Mouse (Mus musculus) G1E-ER4 (cell line): ENCODE data around the gene Plxnb1. TPM values are rescaled to one million over a fixed set of nuclear protein-coding genes. Genes with fewer than 3 reads are reported as not detected.

Experiments
- GATA1 ChIP-seq: IDR thresholded peaks from one replicate; pipeline ENCODE4 v1.8.0; 2012; ENCODE audit warnings: low read length, inconsistent platforms
- polyA plus RNA-seq: library from polyadenylated mRNA; stranded (reverse); fragments of >175 nt; gene quantifications from 2 replicates; pipeline ENCODE4 v1.2.3, GENCODE M21; 2012

The Plxnb1 gene
- polyA plus RNA-seq, 1 experiment: not detected

GRCm38 (mm10) chr9:109093786-109094552 lies 1.2 kb upstream of the Plxnb1 start:
- no peak for TF ChIP-seq GATA1

- TF ChIP-seq GATA1: no peak
Observed at GRCm38 (mm10) chr9:109094553-109095136, 544 bp upstream of the Plxnb1 start.

DNA sequence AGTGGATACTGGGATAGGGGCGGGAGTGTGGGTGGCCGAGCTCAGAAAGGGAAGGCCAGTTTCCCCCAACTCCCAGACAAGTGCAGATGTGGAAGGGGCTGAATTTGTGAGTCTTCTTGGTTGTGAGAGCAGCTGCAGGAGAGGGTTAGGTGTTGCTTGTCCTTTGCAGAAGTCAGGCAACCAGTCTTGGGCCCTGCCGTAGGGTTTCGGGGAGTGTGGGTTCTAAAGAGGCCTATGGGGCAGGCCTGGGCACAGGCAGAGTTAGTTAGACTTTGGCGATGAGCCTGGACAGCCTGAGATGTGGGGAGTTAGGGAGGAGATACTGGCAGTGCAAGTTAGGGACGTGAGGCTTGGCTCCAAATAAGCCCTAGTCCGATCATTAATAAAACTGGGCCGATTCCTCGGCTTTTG lies 1.1 kb downstream of the Plxnb1 start:
- TF ChIP-seq GATA1: no peak

DNA sequence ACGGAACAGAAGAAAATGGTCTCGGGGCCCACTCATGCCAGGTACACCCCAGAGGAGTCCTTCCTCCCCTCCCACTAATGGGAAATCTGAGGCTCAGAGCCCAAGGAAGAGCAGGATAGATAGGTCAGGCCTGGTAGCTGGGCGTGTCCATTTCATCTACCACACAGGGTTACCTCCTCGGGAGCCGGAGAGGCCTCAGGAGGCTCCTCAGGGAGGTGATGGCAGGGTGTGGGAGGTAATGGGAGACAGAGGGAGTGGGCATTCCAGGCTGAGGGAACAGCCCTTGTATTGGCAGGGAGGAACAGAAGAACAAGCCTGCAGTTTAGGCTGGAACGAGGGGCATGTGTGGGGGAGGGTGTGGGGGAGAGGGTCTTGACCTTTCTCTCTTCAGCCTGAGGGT lies 1.7 kb downstream of the Plxnb1 start:
- TF ChIP-seq GATA1: no peak

- TF ChIP-seq GATA1: no peak
Observed at GRCm38 (mm10) chr9:109097291-109097690, 2.1 kb downstream of the Plxnb1 start.

- TF ChIP-seq GATA1: no peak
Observed at GRCm38 (mm10) chr9:109097831-109098230, 2.6 kb downstream of the Plxnb1 start.

DNA sequence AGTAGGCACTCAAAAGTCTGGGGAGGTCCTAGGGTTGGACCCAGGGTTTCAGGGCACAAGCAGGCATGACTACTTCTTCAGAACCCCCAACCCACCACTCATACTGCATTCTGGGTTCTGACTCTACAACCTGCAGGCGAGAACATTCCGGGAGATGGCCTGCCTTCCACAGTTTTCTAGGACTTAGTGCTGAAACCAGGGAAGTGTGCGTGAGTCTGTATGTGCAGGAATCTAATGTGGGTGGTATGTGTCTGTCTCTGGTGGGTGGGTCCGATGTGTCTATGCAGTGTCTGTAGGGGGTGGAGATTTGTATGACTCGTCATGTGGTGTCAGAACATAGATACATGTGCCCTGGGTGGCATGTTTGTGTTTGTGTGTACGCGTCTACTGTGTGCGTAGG lies 3.2 kb downstream of the Plxnb1 start:
- TF ChIP-seq GATA1: no peak

GRCm38 (mm10) chr9:109098969-109099368 lies 3.8 kb downstream of the Plxnb1 start:
- no peak for TF ChIP-seq GATA1

DNA sequence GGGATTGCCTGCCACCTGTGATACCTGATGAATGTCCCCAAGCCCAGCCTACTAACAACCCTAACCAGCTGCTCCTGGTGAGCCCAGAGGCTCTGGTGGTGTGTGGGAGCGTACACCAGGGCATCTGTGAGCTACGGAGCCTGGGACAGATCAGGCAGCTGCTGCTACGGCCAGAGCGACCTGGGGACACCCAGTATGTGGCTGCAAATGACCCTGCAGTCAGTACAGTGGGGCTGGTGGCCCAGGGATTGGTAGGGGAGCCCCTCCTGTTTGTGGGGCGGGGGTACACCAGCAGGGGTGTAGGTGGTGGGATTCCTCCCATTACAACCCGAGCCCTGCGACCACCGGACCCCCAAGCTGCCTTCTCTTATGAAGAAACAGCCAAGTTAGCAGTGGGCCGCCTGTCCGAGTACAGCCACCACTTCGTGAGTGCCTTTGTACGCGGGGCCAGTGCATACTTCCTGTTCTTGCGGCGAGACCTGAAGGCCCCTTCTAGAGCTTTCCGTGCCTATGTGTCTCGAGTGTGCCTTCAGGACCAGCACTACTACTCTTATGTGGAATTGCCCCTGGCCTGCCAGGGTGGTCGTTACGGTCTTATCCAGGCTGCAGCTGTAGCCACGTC lies 5.2 kb downstream of the Plxnb1 start:
- no peak for TF ChIP-seq GATA1

DNA sequence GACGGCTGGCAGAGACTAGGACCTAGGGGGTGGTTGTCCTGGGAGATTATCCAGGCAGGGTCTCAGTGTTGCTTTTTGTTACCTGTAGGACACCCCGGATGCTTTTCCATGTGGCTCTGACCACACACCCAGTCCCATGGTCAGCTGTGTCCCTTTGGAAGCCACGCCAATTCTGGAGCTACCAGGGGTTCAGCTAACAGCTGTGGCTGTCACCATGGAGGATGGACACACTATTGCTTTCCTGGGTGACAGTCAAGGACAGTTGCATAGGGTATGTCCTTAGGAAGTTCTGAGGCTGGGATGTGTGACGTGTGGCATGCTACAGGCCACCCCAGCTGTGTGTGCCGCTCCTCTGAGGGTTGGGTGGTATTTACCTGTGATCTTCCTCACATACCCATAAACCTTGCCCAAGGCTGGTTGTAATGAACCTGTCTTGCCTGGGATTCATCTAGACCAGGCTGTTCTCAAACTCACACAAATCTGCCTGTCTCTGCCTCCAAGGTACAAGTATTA lies 6.8 kb downstream of the Plxnb1 start:
- TF ChIP-seq GATA1: no peak

- TF ChIP-seq GATA1: no peak
Observed at GRCm38 (mm10) chr9:109102541-109102940, 7.4 kb downstream of the Plxnb1 start.

DNA sequence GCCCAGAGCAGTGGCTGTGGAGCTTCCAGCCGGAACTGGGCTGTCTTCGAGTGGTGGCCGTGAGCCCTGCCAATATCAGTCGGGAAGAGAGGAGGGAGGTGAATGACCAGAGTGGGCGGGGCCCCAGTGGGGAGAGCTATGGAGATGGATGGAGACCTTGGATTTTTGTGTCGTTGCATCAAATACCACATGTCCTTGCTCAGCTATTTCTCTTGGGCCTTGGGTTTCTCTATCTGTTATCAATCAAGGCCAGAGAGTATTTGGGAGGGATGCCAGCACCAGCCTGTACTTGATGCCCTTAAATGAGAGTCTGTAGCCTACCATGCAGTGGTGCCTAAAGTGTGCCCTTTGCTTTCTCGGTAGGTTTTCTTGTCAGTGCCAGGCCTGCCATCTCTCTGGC lies 8.1 kb downstream of the Plxnb1 start:
- TF ChIP-seq GATA1: no peak

DNA sequence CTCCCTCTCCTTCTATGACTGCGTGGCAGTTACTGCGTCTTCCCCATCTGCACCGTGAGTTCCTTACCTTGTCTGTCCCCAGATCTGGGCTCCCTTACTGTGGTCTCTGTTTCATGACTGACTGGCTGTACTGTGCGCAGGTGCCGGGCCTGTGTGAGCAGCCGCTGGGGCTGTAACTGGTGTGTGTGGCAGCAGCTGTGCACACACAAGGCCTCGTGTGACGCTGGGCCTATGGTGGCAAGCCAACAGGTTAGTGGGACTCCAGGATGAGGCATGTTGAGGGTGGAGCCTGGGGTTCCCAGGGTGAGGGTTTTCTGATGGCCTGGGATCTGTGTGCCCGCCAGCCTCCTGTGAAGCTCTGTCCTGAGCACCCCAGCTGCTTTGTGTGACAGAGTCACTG lies 8.9 kb downstream of the Plxnb1 start:
- TF ChIP-seq GATA1: no peak

DNA sequence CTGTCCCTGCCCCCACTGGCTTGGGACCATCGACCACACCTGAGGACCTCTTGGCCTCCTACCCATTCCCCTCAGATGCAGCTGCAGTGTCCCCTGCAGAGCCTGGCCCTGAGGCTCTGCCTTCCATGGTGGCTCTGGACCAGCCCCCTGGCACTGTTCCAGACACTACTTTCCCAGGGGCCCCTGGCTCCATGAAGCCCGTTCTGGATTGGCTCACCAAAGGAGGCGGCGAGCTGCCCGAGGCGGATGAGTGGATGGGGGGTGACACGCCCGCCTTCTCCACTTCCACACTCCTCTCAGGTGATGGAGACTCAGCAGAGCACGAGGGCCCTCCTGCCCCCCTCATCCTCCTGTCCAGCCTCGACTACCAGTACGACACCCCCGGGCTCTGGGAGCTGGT lies 9.8 kb downstream of the Plxnb1 start:
- no peak for TF ChIP-seq GATA1

DNA sequence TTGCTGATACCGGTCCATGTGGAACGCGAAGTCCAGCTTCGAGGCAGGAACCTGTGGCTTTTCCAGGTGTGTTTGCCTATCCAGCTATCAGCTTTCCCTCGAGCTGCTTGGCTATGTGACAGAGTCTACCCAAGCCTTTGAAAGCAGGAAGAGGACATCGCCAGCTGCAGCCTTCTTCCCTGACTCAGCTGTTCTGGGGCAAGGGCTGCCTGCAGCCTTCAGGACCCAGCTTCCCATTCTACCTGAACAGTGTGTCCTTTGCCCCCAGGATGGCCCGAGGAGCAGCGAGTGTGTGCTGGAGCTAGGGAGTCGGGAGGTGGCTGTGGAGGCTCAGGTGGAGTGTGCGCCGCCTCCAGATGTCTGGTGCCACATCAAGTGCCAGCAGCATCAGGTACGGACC lies 10.5 kb downstream of the Plxnb1 start:
- TF ChIP-seq GATA1: no peak

DNA sequence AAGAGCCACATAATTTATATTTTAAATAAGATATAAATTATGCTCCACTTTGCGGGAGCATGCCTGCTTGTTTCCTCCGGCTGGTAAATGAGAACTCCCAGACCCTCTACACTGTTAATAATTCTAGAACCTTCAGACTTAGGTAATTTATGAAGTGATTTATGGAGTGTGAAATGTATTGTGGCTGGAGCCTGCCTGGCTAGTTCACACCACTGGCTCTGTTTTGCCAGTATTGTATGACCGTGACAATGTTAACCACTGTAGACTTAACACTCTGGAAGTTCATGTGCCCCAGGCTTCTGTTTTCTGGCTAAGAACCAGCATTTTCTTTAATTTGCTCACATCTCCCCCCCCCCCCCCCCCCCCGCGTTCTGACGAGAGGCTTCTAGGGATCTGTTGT lies 12.2 kb downstream of the Plxnb1 start:
- no peak for TF ChIP-seq GATA1

- TF ChIP-seq GATA1: no peak
Observed at GRCm38 (mm10) chr9:109110240-109110639, 15.1 kb downstream of the Plxnb1 start.
